Mouse (Mus musculus): ENCODE measurements around the gene Pip5k1c.

DNA sequence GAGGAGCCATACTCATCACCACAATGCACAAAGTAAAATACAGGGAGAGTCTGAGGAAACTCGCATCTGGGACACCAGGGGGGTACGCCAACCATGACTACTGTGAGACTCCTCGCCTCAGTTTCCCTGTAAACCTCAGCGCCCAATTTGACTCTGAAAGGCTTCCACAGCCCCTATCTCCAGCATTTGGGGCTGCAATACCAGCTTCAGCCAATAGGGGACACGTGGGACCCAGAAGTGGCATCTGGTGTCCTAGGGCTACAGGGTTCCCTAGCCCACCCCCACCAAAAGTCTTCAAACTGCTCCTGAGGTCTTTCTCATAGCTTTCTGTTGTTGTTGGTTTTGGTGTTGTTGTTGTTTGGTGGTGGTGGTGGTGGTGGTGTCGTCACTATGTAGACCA, 4.2 kb upstream of the Pip5k1c start:
- TF ChIP-seq CTCF (IDR thresholded peaks at IDR 0.05; ENCODE audit: insufficient read depth, low read length): peak; percentile 51
- no peak for TF ChIP-seq POLR2A (IDR thresholded peaks at IDR 0.05; ENCODE audit: borderline replicate concordance, extremely low read depth, low read depth, low read length)

Data from lung, adult 2 months (tissue).